Mouse (Mus musculus): Measurements from ENCODE around the gene Prickle2.

The Prickle2 gene

GRCm38 (mm10) chr6:92346729-92347128 lies 359.2 kb downstream of the Prickle2 start:
- DNase-seq: no peak

DNA sequence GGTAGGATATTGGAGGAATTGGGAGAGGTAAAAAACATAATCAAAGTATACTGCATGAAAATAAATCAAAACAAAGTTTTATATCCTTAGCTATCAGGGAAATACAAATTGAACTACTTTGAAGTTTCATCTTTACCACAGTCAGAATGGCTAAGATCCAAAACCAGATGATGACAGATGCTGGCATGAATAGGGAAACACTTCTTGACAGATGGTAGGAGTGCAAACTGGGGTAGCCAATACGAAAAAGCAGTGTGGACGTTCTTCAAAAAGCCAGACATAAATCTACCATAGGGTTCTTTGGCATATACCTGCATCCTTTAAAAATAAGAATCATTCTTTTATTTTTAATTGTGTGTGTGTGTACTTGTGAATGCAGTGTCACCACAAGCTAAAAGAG lies 360.8 kb downstream of the Prickle2 start:
- no peak for DNase-seq

DNA sequence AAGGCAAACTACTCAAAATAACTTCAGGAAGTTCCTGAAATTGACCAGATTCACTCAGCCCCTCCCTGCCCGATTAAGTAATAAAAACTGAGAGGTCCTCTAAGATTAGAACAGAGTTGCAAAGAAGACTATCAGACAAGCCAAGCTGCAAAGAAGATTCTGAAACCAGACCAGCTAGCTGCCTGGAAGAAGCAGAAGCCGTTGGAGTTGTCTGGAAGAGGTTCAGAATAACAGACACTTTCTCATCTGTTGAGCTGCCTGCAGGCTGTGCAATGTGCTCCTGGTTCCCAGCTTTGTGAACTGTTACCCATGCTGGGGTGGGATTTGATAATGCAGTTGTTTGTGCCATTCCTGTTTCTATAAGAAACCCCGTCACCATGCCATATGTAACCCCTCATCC lies 361.4 kb downstream of the Prickle2 start:
- DNase-seq: no peak
